Mouse (Mus musculus) embryo, embryonic 11 days (tissue): ENCODE measurements around the gene D030056L22Rik.

ENCODE experiments used
- DNase-seq: peaks from one replicate; pipeline ENCODE4 v3.0.0-alpha.2; 2015

The D030056L22Rik gene

GRCm38 (mm10) chr19:18735901-18736300 lies 22.9 kb downstream of the D030056L22Rik start:
- DNase-seq = no peak

- DNase-seq = no peak
These were observed 26.2 kb downstream of the D030056L22Rik start for GRCm38 (mm10) chr19:18739146-18739545.

GRCm38 (mm10) chr19:18743946-18744345 lies 31.0 kb downstream of the D030056L22Rik start:
- no peak for DNase-seq

- DNase-seq = no peak
These were observed 33.8 kb downstream of the D030056L22Rik start for GRCm38 (mm10) chr19:18746576-18747340.

GRCm38 (mm10) chr19:18747379-18747778 lies 34.4 kb downstream of the D030056L22Rik start:
- DNase-seq = no peak

GRCm38 (mm10) chr19:18749598-18750339 lies 36.8 kb downstream of the D030056L22Rik start, which contains the start of gene Trpm6:
Gene Trpm6 (plus strand): TSS chr19:18749983.
- peak; percentile 32 for DNase-seq

GRCm38 (mm10) chr19:18757191-18757590 lies 44.2 kb downstream of the D030056L22Rik start:
- DNase-seq = no peak

GRCm38 (mm10) chr19:18757706-18758105 lies 44.7 kb downstream of the D030056L22Rik start:
- no peak for DNase-seq

- DNase-seq = no peak
These were observed 45.3 kb downstream of the D030056L22Rik start for GRCm38 (mm10) chr19:18758269-18758668.

- DNase-seq = peak; percentile 32
These were observed 45.9 kb downstream of the D030056L22Rik start for GRCm38 (mm10) chr19:18758916-18759315.

- DNase-seq = no peak
These were observed 53.4 kb downstream of the D030056L22Rik start for GRCm38 (mm10) chr19:18766399-18766798.
